Mouse (Mus musculus) megakaryocyte progenitor cell, adult 5-6 weeks (primary cell): ENCODE measurements around the gene Ripply2. TPM values are rescaled to one million over a fixed set of nuclear protein-coding genes. Genes with fewer than 3 reads are reported as not detected.
"Not testable (repeated sequence)": the region's sequence is repeated elsewhere in the genome, so short reads cannot be mapped to it uniquely, and the experiment has no call there.

Experiments used
- ATAC-seq: replicated peaks from 2 replicates; pipeline ENCODE4 v1.8.0; 2016; ENCODE audit warnings: mild to moderate bottlenecking, moderate TSS enrichment, inconsistent platforms; ENCODE audit not compliant: poor library complexity
- total RNA-seq, 2 experiments: library from RNA; stranded (forward) in 1 of 2; stranded (reverse) in 1 of 2; fragments of 157-497, 149-512 nt in 1 of 2; fragments of 200-1000 nt in 1 of 2; gene quantifications; 2 replicates each; pipeline versions ENCODE4 v1.2.3 to v1.2.4; 2015 to 2017

The Ripply2 gene
- total RNA-seq (2015): not detected in 2 replicates
- total RNA-seq (2017): not detected in 2 replicates

- ATAC-seq: peak; percentile 90
These were observed at the start of gene Ripply2 for GRCm38 (mm10) chr9:87015288-87015937. Gene Ripply2, plus strand, starts transcription at chr9:87015537.

GRCm38 (mm10) chr9:86972471-86972870, 42.9 kb upstream of the Ripply2 start:
- ATAC-seq: not testable (repeated sequence)

GRCm38 (mm10) chr9:86973562-86973961, 41.8 kb upstream of the Ripply2 start:
- ATAC-seq: no peak

- no peak for ATAC-seq
These were observed 38.4 kb upstream of the Ripply2 start for GRCm38 (mm10) chr9:86976896-86977295.

- no peak for ATAC-seq
These were observed 37.0 kb upstream of the Ripply2 start for GRCm38 (mm10) chr9:86978257-86978907.

GRCm38 (mm10) chr9:86980048-86980447, 35.3 kb upstream of the Ripply2 start:
- ATAC-seq: no peak

- no peak for ATAC-seq
These were observed 34.4 kb upstream of the Ripply2 start for GRCm38 (mm10) chr9:86980942-86981341.

- peak; percentile 61 for ATAC-seq
These were observed 33.8 kb upstream of the Ripply2 start for GRCm38 (mm10) chr9:86981551-86981950.

- no peak for ATAC-seq
These were observed 30.8 kb upstream of the Ripply2 start for GRCm38 (mm10) chr9:86984583-86984982.

GRCm38 (mm10) chr9:86985105-86985504, 30.2 kb upstream of the Ripply2 start:
- no peak for ATAC-seq

- no peak for ATAC-seq
These were observed 28.5 kb upstream of the Ripply2 start for GRCm38 (mm10) chr9:86986703-86987296.

GRCm38 (mm10) chr9:86989822-86990221, 25.5 kb upstream of the Ripply2 start:
- no peak for ATAC-seq

- no peak for ATAC-seq
These were observed 23.6 kb upstream of the Ripply2 start for GRCm38 (mm10) chr9:86991758-86992157.

- ATAC-seq: no peak
These were observed 18.2 kb upstream of the Ripply2 start for GRCm38 (mm10) chr9:86997046-86997691.

GRCm38 (mm10) chr9:86999956-87000582, 15.3 kb upstream of the Ripply2 start:
- no peak for ATAC-seq

- ATAC-seq: no peak
These were observed 10.5 kb upstream of the Ripply2 start for GRCm38 (mm10) chr9:87004701-87005434.

GRCm38 (mm10) chr9:87005435-87005779, 9.9 kb upstream of the Ripply2 start:
- no peak for ATAC-seq

GRCm38 (mm10) chr9:87008507-87008906, 6.8 kb upstream of the Ripply2 start:
- ATAC-seq: no peak

GRCm38 (mm10) chr9:87008919-87009318, 6.4 kb upstream of the Ripply2 start:
- ATAC-seq: no peak

GRCm38 (mm10) chr9:87015938-87016294, 579 bp downstream of the Ripply2 start:
- no peak for ATAC-seq
